Mouse (Mus musculus) hindbrain, embryonic 11.5 days (tissue): Measurements from ENCODE around the gene Neurog3. TPM values are rescaled to one million over a fixed set of nuclear protein-coding genes. Genes with fewer than 3 reads are reported as not detected.

Experiments
- ATAC-seq: fragments of 200-750 bp; cut with Nextera tagmentation; 2 replicates; pipeline ENCODE4 v1.8.0; 2017; ENCODE audit warnings: mild to moderate bottlenecking, moderate TSS enrichment, moderate library complexity; ENCODE audit not compliant: low FRiP score
- DNase-seq: peaks from one replicate; pipeline ENCODE4 v3.0.0-alpha.2; 2015; ENCODE audit warnings: low spot score
- H3K27ac ChIP-seq: fragments of 300-500 bp; sonication (generic); 2 replicates; pipeline ENCODE4 v1.5.1; 2014; ENCODE audit warnings: mild to moderate bottlenecking, low read depth, low read length
- H3K27me3 ChIP-seq: fragments of 300-500 bp; sonication (generic); 2 replicates; pipeline ENCODE4 v1.6.1; 2014; ENCODE audit warnings: mild to moderate bottlenecking, low read length, moderate library complexity, mixed read lengths; ENCODE audit not compliant: control insufficient read depth, insufficient read depth
- H3K36me3 ChIP-seq: fragments of 300-500 bp; sonication (generic); 2 replicates; pipeline ENCODE4 v1.6.1; 2014; ENCODE audit warnings: mild to moderate bottlenecking, low read length, moderate library complexity, mixed read lengths; ENCODE audit not compliant: control insufficient read depth, insufficient read depth
- H3K4me1 ChIP-seq: fragments of 300-500 bp; sonication (generic); replicated peaks from 2 replicates; pipeline ENCODE4 v1.6.1; 2014; ENCODE audit warnings: low read length, mixed read lengths; ENCODE audit not compliant: control insufficient read depth, insufficient read depth
- H3K4me2 ChIP-seq: fragments of 300-500 bp; sonication (generic); replicated peaks from 2 replicates; pipeline ENCODE4 v1.6.1; 2014; ENCODE audit warnings: mild to moderate bottlenecking, low read depth, low read length
- H3K4me3 ChIP-seq: fragments of 300-500 bp; sonication (generic); 2 replicates; pipeline ENCODE4 v1.5.1; 2014; ENCODE audit warnings: low read depth, low read length
- H3K9ac ChIP-seq: fragments of 300-500 bp; sonication (generic); 2 replicates; pipeline ENCODE4 v1.6.1; 2014; ENCODE audit warnings: low read depth, low read length
- H3K9me3 ChIP-seq: fragments of 300-500 bp; sonication (generic); 2 replicates; pipeline ENCODE4 v1.6.1; 2016; ENCODE audit warnings: low read length; ENCODE audit not compliant: control insufficient read depth
- WGBS: fragments of 180-500 bp; shearing (Covaris S2); extraction: QIAGEN DNeasy Blood & Tissue Kit; methylation state at CpG from one replicate; pipeline ENCODE4 v1.1.7; 2014; 5-methylcytosine and 5-hydroxymethylcytosine counted together
- polyA plus RNA-seq: library from polyadenylated mRNA; unstranded; fragments of >200 nt; fragmentation: Nextera tagmentation; extraction: Ambion mirVana; gene quantifications from 2 replicates; pipeline ENCODE4 v1.2.1, GENCODE M21; 2014

Gene Neurog3
- polyA plus RNA-seq, 1 experiment from 2014 or later: 2.1 TPM

GRCm38 (mm10) chr10:62149929-62150328 is 17.0 kb downstream of the Neurog3 start:
- no peak overlapping the region for H3K27ac ChIP-seq
- no peaks in the 10 kb centered on the region for H3K4me1 ChIP-seq
- H3K9ac ChIP-seq: no peak overlapping the region
- DNase-seq: no peak
- H3K4me2 ChIP-seq: no peak overlapping the region
- peak; percentile 88 for ATAC-seq
- H3K4me3 ChIP-seq: no peak overlapping the region
- 20% methylated on average over 7 of the region's 7 CpGs for WGBS
- H3K36me3 ChIP-seq: no peaks in the 10 kb centered on the region
- peaks cover 25% of the 10 kb centered on the region for H3K27me3 ChIP-seq
- no peaks in the 10 kb centered on the region for H3K9me3 ChIP-seq

GRCm38 (mm10) chr10:62162410-62162809 is 29.5 kb downstream of the Neurog3 start:
- no peaks in the 10 kb centered on the region for H3K4me1 ChIP-seq
- no peaks in the 10 kb centered on the region for H3K36me3 ChIP-seq
- 42% methylated on average over 10 of the region's 10 CpGs for WGBS
- no peak overlapping the region for H3K9ac ChIP-seq
- H3K4me3 ChIP-seq: no peak overlapping the region
- DNase-seq: no peak
- H3K4me2 ChIP-seq: no peak overlapping the region
- H3K27ac ChIP-seq: no peak overlapping the region
- H3K9me3 ChIP-seq: no peaks in the 10 kb centered on the region
- H3K27me3 ChIP-seq: peaks cover 2% of the 10 kb centered on the region; the same call in 1 of the 2 replicates
- ATAC-seq: no peak

- Histone ChIP-seq H3K36me3 (no peaks in the 10 kb centered on the region), H3K9ac (no peak overlapping the region), H3K27ac (peak overlapping the region; percentile 24; the same call in 1 of the 2 replicates), H3K4me2 (no peak overlapping the region), H3K27me3 (peaks cover 28% of the 10 kb centered on the region), H3K9me3 (no peaks in the 10 kb centered on the region), H3K4me3 (no peak overlapping the region), H3K4me1 (peaks cover 2% of the 10 kb centered on the region; the same call in 1 of the 2 replicates)
- WGBS: 2% methylated on average over 8 of the region's 9 CpGs
- ATAC-seq (peak; percentile 75), DNase-seq (peak; percentile 57)
Measured at GRCm38 (mm10) chr10:62172841-62173553, 40.1 kb downstream of the Neurog3 start.

GRCm38 (mm10) chr10:62173941-62174448 is 41.1 kb downstream of the Neurog3 start:
- H3K9ac ChIP-seq: no peak overlapping the region
- DNase-seq: peak; percentile 39
- peaks cover 28% of the 10 kb centered on the region for H3K27me3 ChIP-seq
- H3K4me3 ChIP-seq: no peak overlapping the region
- ATAC-seq: no peak
- H3K27ac ChIP-seq: peak overlapping the region; percentile 20; the same call in 1 of the 2 replicates
- H3K36me3 ChIP-seq: no peaks in the 10 kb centered on the region
- 18% methylated on average over 9 of the region's 9 CpGs for whole genome bisulfite sequencing
- no peak overlapping the region for H3K4me2 ChIP-seq
- no peaks in the 10 kb centered on the region for H3K9me3 ChIP-seq
- peaks cover 2% of the 10 kb centered on the region; the same call in 1 of the 2 replicates for H3K4me1 ChIP-seq

- H3K36me3 ChIP-seq: no peaks in the 10 kb centered on the region
- peak; percentile 91 for ATAC-seq
- peak; percentile 76 for DNase-seq
- H3K9me3 ChIP-seq: no peaks in the 10 kb centered on the region
- peaks cover 2% of the 10 kb centered on the region; the same call in 1 of the 2 replicates for H3K4me1 ChIP-seq
- H3K27me3 ChIP-seq: peaks cover 26% of the 10 kb centered on the region
- H3K4me2 ChIP-seq: no peak overlapping the region
- H3K27ac ChIP-seq: peak overlapping the region; percentile 73
- no peak overlapping the region for H3K4me3 ChIP-seq
- H3K9ac ChIP-seq: no peak overlapping the region
- 29% methylated on average over 15 of the region's 15 CpGs for whole genome bisulfite sequencing
Measured at GRCm38 (mm10) chr10:62174533-62175313, 41.8 kb downstream of the Neurog3 start.

- H3K9ac ChIP-seq: no peak overlapping the region
- WGBS: 98% methylated on average over 3 of the region's 3 CpGs
- H3K27ac ChIP-seq: no peak overlapping the region
- H3K4me3 ChIP-seq: no peak overlapping the region
- peaks cover 7% of the 10 kb centered on the region for H3K27me3 ChIP-seq
- no peaks in the 10 kb centered on the region for H3K4me1 ChIP-seq
- ATAC-seq (no peak), DNase-seq (no peak)
- no peak overlapping the region for H3K4me2 ChIP-seq
- H3K36me3 ChIP-seq: no peaks in the 10 kb centered on the region
- no peaks in the 10 kb centered on the region for H3K9me3 ChIP-seq
Measured at GRCm38 (mm10) chr10:62179944-62180343, 47.1 kb downstream of the Neurog3 start.

- no peak for DNase-seq
- H3K27me3 ChIP-seq: peaks cover 2% of the 10 kb centered on the region; the same call in 1 of the 2 replicates
- H3K9me3 ChIP-seq: no peaks in the 10 kb centered on the region
- H3K36me3 ChIP-seq: no peaks in the 10 kb centered on the region
- H3K4me2 ChIP-seq: no peak overlapping the region
- H3K9ac ChIP-seq: no peak overlapping the region
- WGBS: 51% methylated on average over 3 of the region's 3 CpGs
- no peak for ATAC-seq
- H3K4me1 ChIP-seq: no peaks in the 10 kb centered on the region
- no peak overlapping the region for H3K27ac ChIP-seq
- H3K4me3 ChIP-seq: no peak overlapping the region
Measured at GRCm38 (mm10) chr10:62181701-62182100, 48.8 kb downstream of the Neurog3 start.

GRCm38 (mm10) chr10:62182471-62183014 is 49.7 kb downstream of the Neurog3 start:
- H3K27me3 ChIP-seq: peaks cover 2% of the 10 kb centered on the region
- ATAC-seq: peak; percentile 31; the same call in 1 of the 2 replicates
- no peaks in the 10 kb centered on the region for H3K9me3 ChIP-seq

More at GRCm38 (mm10) chr10:62182471-62183014, 49.7 kb downstream of the Neurog3 start:
- H3K36me3 ChIP-seq: no peaks in the 10 kb centered on the region
- H3K4me1 ChIP-seq: no peaks in the 10 kb centered on the region
- H3K4me3 ChIP-seq: no peak overlapping the region
- 72% methylated on average over 6 of the region's 6 CpGs for WGBS
- no peak for DNase-seq
- no peak overlapping the region for H3K4me2 ChIP-seq
- no peak overlapping the region for H3K9ac ChIP-seq
- H3K27ac ChIP-seq: no peak overlapping the region
